ENCODE assay signal across 8 mouse cellular contexts in the genomic region with DNA sequence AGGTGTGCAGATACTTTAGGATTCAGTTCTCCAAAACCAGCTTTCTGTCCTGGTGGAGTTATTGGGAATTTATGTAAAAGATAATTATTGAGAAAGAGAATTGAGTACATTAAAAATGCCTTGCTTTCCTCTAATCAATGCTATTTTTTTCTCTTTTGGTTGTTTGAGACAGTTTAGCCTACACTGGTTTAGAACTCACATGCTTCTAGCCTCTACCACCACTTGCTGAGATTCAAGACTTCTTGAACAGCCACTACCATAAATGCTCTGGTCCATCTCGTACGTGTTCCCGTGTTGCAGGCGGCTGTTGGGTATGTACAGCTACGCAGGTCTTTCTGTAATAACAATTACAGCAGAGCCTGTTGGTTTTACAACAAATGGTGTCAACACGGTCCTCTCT. TPM values are rescaled to one million over a fixed set of nuclear protein-coding genes. Genes with fewer than 3 reads are reported as not detected.
DNase-seq lines count a peak whose midpoint lies in the region; ATAC-seq and TF ChIP-seq lines count a peak whose summit lies in the region.

No protein-coding gene starts in this region.

- peak; percentile 41 for ATAC-seq in forebrain, embryonic 15.5 days (replicated peaks)
- no peak for ATAC-seq in liver, embryonic 15.5 days (ENCODE audit: insufficient read depth)

- no peak for TF ChIP-seq CTCF in E14TG2a.4 (conservative IDR thresholded peaks at IDR 0.05; ENCODE audit: low read length)

- peak overlapping the region; percentile 80 for H3K4me2 ChIP-seq in forebrain, embryonic 15.5 days (replicated peaks)
- H3K4me2 ChIP-seq in liver, embryonic 15.5 days, result peak overlapping the region; percentile 98

- peak overlapping the region; percentile 93; the same call in 1 of the 2 replicates for H3K9ac ChIP-seq in forebrain, embryonic 15.5 days (replicated peaks)
- no peak overlapping the region for H3K9ac ChIP-seq in liver, embryonic 15.5 days

- 59% methylated on average over 6 of the region's 6 CpGs for WGBS in forebrain, embryonic 15.5 days
- WGBS in liver, embryonic 15.5 days (ENCODE audit: insufficient replicate concordance), result 60% methylated on average over 6 of the region's 6 CpGs

- H3K4me3 ChIP-seq in E14TG2a.4 (replicated peaks; ENCODE audit: low read length), result peak overlapping the region; percentile 91
- H3K4me3 ChIP-seq in forebrain, embryonic 15.5 days, result peak overlapping the region; percentile 80
- H3K4me3 ChIP-seq in liver, embryonic 15.5 days (replicated peaks), result peak overlapping the region; percentile 81

- H3K36me3 ChIP-seq in E14TG2a.4 (ENCODE audit: insufficient read depth, low read length), result peaks cover 22% of the 10 kb centered on the region
- H3K36me3 ChIP-seq in forebrain, embryonic 15.5 days, result no peaks in the 10 kb centered on the region
- H3K36me3 ChIP-seq in liver, embryonic 15.5 days (replicated peaks), result no peaks in the 10 kb centered on the region

- H3K4me1 ChIP-seq in E14TG2a.4 (replicated peaks; ENCODE audit: low read depth, low read length), result peaks cover 51% of the 10 kb centered on the region
- H3K4me1 ChIP-seq in forebrain, embryonic 15.5 days, result peaks cover 40% of the 10 kb centered on the region
- H3K4me1 ChIP-seq in liver, embryonic 15.5 days (replicated peaks), result peaks cover 48% of the 10 kb centered on the region

- H3K27me3 ChIP-seq in E14TG2a.4 (ENCODE audit: insufficient read depth, low read length), result no peaks in the 10 kb centered on the region
- no peaks in the 10 kb centered on the region for H3K27me3 ChIP-seq in forebrain, embryonic 15.5 days
- H3K27me3 ChIP-seq in liver, embryonic 15.5 days, result peaks cover 5% of the 10 kb centered on the region; the same call in 1 of the 2 replicates

- DNase-seq in heart, adult 11 months, result peak; percentile 61
- no peak for DNase-seq in heart, adult 8-10 months (ENCODE audit: low spot score)
- DNase-seq in thymus, postnatal 14 days, result no peak
- DNase-seq in thymus, postnatal 4 days, result no peak
- DNase-seq in kidney, adult 11 months, result no peak

- H3K27ac ChIP-seq in forebrain, embryonic 15.5 days (replicated peaks), result peak overlapping the region; percentile 94
- no peak overlapping the region for H3K27ac ChIP-seq in liver, embryonic 15.5 days (replicated peaks)

- H3K9me3 ChIP-seq in E14TG2a.4 (ENCODE audit: low read length), result no peaks in the 10 kb centered on the region
- no peaks in the 10 kb centered on the region for H3K9me3 ChIP-seq in forebrain, embryonic 15.5 days
- no peaks in the 10 kb centered on the region for H3K9me3 ChIP-seq in liver, embryonic 15.5 days (replicated peaks)

RNA-seq across cellular contexts. Expression of gene Abhd17c, which starts 0.7 kb away (rescaled TPM):
- 10 to 100 TPM; 28.0 to 31.6 (median 28.8) TPM for total RNA-seq in heart, adult 8-10 months (2022)
- 74.2 and 84.1 TPM in 2 replicates for polyA plus RNA-seq in forebrain, embryonic 15.5 days (2015; fragmentation: Nextera tagmentation; extraction: Ambion mirVana)
- 22.3 and 22.9 TPM in 2 replicates for polyA plus RNA-seq in liver, embryonic 15.5 days (2015; fragmentation: Nextera tagmentation; extraction: Ambion mirVana)
